Mouse (Mus musculus) stomach, embryonic 14.5 days (tissue): Measurements from ENCODE around the gene Gli2. TPM values are rescaled to one million over a fixed set of nuclear protein-coding genes. Genes with fewer than 3 reads are reported as not detected.
A peak's percentile ranks its signal among the peaks of the same experiment; 100 is the strongest.

ENCODE experiments used
- ATAC-seq: fragments of 200-750 bp; cut with Nextera tagmentation; 2 replicates; pipeline ENCODE4 v1.8.0; 2017; ENCODE audit warnings: low read depth, moderate TSS enrichment; ENCODE audit not compliant: insufficient number of reproducible peaks, insufficient read depth, low FRiP score
- H3K27ac ChIP-seq: fragments of 300-500 bp; sonication (generic); 2 replicates; pipeline ENCODE4 v1.5.1; 2014; ENCODE audit warnings: mild to moderate bottlenecking, low read length, moderate library complexity, mixed read lengths
- H3K27me3 ChIP-seq: fragments of 300-500 bp; sonication (generic); 2 replicates; pipeline ENCODE4 v1.6.1; 2014; ENCODE audit warnings: low read length, control low read depth, mixed read lengths; ENCODE audit not compliant: control insufficient read depth, insufficient read depth
- H3K36me3 ChIP-seq: fragments of 300-500 bp; sonication (generic); 2 replicates; pipeline ENCODE4 v1.6.1; 2014; ENCODE audit warnings: mild to moderate bottlenecking, control low read depth, low read length, moderate library complexity, mixed read lengths; ENCODE audit not compliant: control insufficient read depth, insufficient read depth
- H3K4me1 ChIP-seq: fragments of 300-500 bp; sonication (generic); 2 replicates; pipeline ENCODE4 v1.6.1; 2014; ENCODE audit warnings: low read length, control low read depth, mixed read lengths; ENCODE audit not compliant: control insufficient read depth, insufficient read depth
- H3K4me2 ChIP-seq: fragments of 300-500 bp; sonication (generic); replicated peaks from 2 replicates; pipeline ENCODE4 v1.6.1; 2014; ENCODE audit warnings: low read depth, low read length, control low read depth
- H3K4me3 ChIP-seq: fragments of 300-500 bp; sonication (generic); 2 replicates; pipeline ENCODE4 v1.5.1; 2014; ENCODE audit warnings: low read depth, low read length, control low read depth
- H3K9ac ChIP-seq: fragments of 300-500 bp; sonication (generic); replicated peaks from 2 replicates; pipeline ENCODE4 v1.6.1; 2014; ENCODE audit warnings: low read depth, mild to moderate bottlenecking, control low read depth, low read length, moderate library complexity, mixed read lengths
- H3K9me3 ChIP-seq: fragments of 300-500 bp; sonication (generic); 2 replicates; pipeline ENCODE4 v1.6.1; 2016; ENCODE audit warnings: low read depth, low read length, control low read depth; ENCODE audit not compliant: control insufficient read depth
- WGBS: fragments of 180-500 bp; shearing (Covaris S2); extraction: QIAGEN DNeasy Blood & Tissue Kit; methylation state at CpG from one replicate; pipeline ENCODE4 v1.1.7; 2014; 5-methylcytosine and 5-hydroxymethylcytosine counted together
- polyA plus RNA-seq: library from polyadenylated mRNA; unstranded; fragments of >200 nt; fragmentation: Nextera tagmentation; extraction: Ambion mirVana; gene quantifications from 2 replicates; pipeline ENCODE4 v1.2.1, GENCODE M21; 2014

The Gli2 gene
- polyA plus RNA-seq, 1 experiment from 2014 or later = 18.5 TPM

GRCm38 (mm10) chr1:118904909-118905308, 148.5 kb downstream of the Gli2 start:
- no peak for ATAC-seq
- Histone ChIP-seq H3K27me3 (no peaks in the 10 kb centered on the region), H3K4me2 (no peak overlapping the region), H3K9ac (no peak overlapping the region), H3K27ac (no peak overlapping the region), H3K4me1 (peaks cover 18% of the 10 kb centered on the region), H3K4me3 (no peak overlapping the region), H3K36me3 (no peaks in the 10 kb centered on the region), H3K9me3 (no peaks in the 10 kb centered on the region)
- WGBS = 36% methylated on average over 9 of the region's 9 CpGs

- Histone ChIP-seq H3K9me3 (no peaks in the 10 kb centered on the region), H3K27me3 (no peaks in the 10 kb centered on the region), H3K4me3 (no peak overlapping the region), H3K9ac (no peak overlapping the region), H3K4me2 (no peak overlapping the region), H3K4me1 (peaks cover 18% of the 10 kb centered on the region), H3K36me3 (no peaks in the 10 kb centered on the region), H3K27ac (no peak overlapping the region)
- ATAC-seq = no peak
- 56% methylated on average over 3 of the region's 3 CpGs for WGBS
Observed at GRCm38 (mm10) chr1:118904431-118904830, 149.0 kb downstream of the Gli2 start.

GRCm38 (mm10) chr1:118903742-118904141, 149.7 kb downstream of the Gli2 start:
- Histone ChIP-seq H3K27me3 (no peaks in the 10 kb centered on the region), H3K27ac (no peak overlapping the region), H3K9ac (no peak overlapping the region), H3K9me3 (no peaks in the 10 kb centered on the region), H3K4me1 (peaks cover 18% of the 10 kb centered on the region), H3K36me3 (no peaks in the 10 kb centered on the region), H3K4me3 (no peak overlapping the region), H3K4me2 (no peak overlapping the region)
- 91% methylated on average over 3 of the region's 3 CpGs for WGBS
- ATAC-seq = no peak

GRCm38 (mm10) chr1:118901868-118902586, 151.4 kb downstream of the Gli2 start:
- Histone ChIP-seq H3K4me2 (no peak overlapping the region), H3K9ac (no peak overlapping the region), H3K36me3 (no peaks in the 10 kb centered on the region), H3K9me3 (no peaks in the 10 kb centered on the region), H3K27ac (no peak overlapping the region), H3K4me1 (peaks cover 12% of the 10 kb centered on the region), H3K27me3 (no peaks in the 10 kb centered on the region), H3K4me3 (no peak overlapping the region)
- 0 out of 2 replicates have a peak, but pooled peaks have one; percentile 40 for ATAC-seq
- 42% methylated on average over 7 of the region's 8 CpGs for WGBS

GRCm38 (mm10) chr1:118898351-118898750, 155.1 kb downstream of the Gli2 start:
- H3K27ac ChIP-seq = no peak overlapping the region
- no peaks in the 10 kb centered on the region for H3K9me3 ChIP-seq
- no peak overlapping the region for H3K4me3 ChIP-seq
- H3K27me3 ChIP-seq = no peaks in the 10 kb centered on the region
- H3K4me2 ChIP-seq = no peak overlapping the region
- no peaks in the 10 kb centered on the region for H3K36me3 ChIP-seq
- WGBS = 74% methylated on average over 3 of the region's 3 CpGs
- ATAC-seq = no peak
- H3K4me1 ChIP-seq = 0 out of 2 replicates have a peak, but pooled peaks cover 4% of the 10 kb centered on the region
- H3K9ac ChIP-seq = no peak overlapping the region

- WGBS = 78% methylated on average over 9 of the region's 9 CpGs
- Histone ChIP-seq H3K9ac (no peak overlapping the region), H3K36me3 (no peaks in the 10 kb centered on the region), H3K27ac (no peak overlapping the region), H3K4me1 (no peaks in the 10 kb centered on the region), H3K4me2 (no peak overlapping the region), H3K9me3 (no peaks in the 10 kb centered on the region), H3K4me3 (no peak overlapping the region), H3K27me3 (no peaks in the 10 kb centered on the region)
- ATAC-seq = no peak; the same call in 1 of the 2 replicates
Observed at GRCm38 (mm10) chr1:118895026-118895762, 158.2 kb downstream of the Gli2 start.

GRCm38 (mm10) chr1:118891395-118891794, 162.0 kb downstream of the Gli2 start:
- no peak overlapping the region for H3K27ac ChIP-seq
- no peak overlapping the region for H3K4me2 ChIP-seq
- 78% methylated on average over 5 of the region's 5 CpGs for WGBS
- no peaks in the 10 kb centered on the region for H3K9me3 ChIP-seq
- no peak overlapping the region for H3K9ac ChIP-seq
- H3K4me1 ChIP-seq = no peaks in the 10 kb centered on the region
- H3K27me3 ChIP-seq = no peaks in the 10 kb centered on the region
- no peak overlapping the region for H3K4me3 ChIP-seq
- no peaks in the 10 kb centered on the region for H3K36me3 ChIP-seq
- ATAC-seq = no peak

GRCm38 (mm10) chr1:118890125-118890875, 163.1 kb downstream of the Gli2 start:
- Histone ChIP-seq H3K9ac (no peak overlapping the region), H3K4me2 (no peak overlapping the region), H3K4me3 (no peak overlapping the region), H3K27me3 (no peaks in the 10 kb centered on the region), H3K4me1 (no peaks in the 10 kb centered on the region), H3K9me3 (no peaks in the 10 kb centered on the region), H3K27ac (no peak overlapping the region), H3K36me3 (no peaks in the 10 kb centered on the region)
- no peak for ATAC-seq
- 51% methylated on average over 14 of the region's 14 CpGs for WGBS
